Mouse (Mus musculus) ovary, postnatal 36 days (tissue): ENCODE measurements around the gene Fndc1.
A peak's percentile ranks its signal among the peaks of the same experiment; 100 is the strongest.

Experiments
- DNase-seq: peaks from one replicate; pipeline ENCODE4 v3.0.0; 2022; ENCODE audit warnings: low spot score, mixed read lengths

Fndc1 gene

GRCm38 (mm10) chr17:7826819-7827515, at the start of gene Fndc1:
TSS of gene Fndc1 (minus strand) at chr17:7827302.
- peak; percentile 67 for DNase-seq

GRCm38 (mm10) chr17:7876541-7876940, 49.4 kb upstream of the Fndc1 start:
- no peak for DNase-seq

- DNase-seq = peak; percentile 62
These were observed 48.9 kb upstream of the Fndc1 start for GRCm38 (mm10) chr17:7875941-7876461.

GRCm38 (mm10) chr17:7874776-7875531, 47.9 kb upstream of the Fndc1 start:
- no peak for DNase-seq

GRCm38 (mm10) chr17:7873382-7873781, 46.3 kb upstream of the Fndc1 start:
- no peak for DNase-seq

GRCm38 (mm10) chr17:7871800-7872199, 44.7 kb upstream of the Fndc1 start:
- DNase-seq = no peak

GRCm38 (mm10) chr17:7870862-7871605, 43.9 kb upstream of the Fndc1 start:
- no peak for DNase-seq

- no peak for DNase-seq
These were observed 42.0 kb upstream of the Fndc1 start for GRCm38 (mm10) chr17:7869114-7869513.

- DNase-seq = peak; percentile 71
These were observed 41.5 kb upstream of the Fndc1 start for GRCm38 (mm10) chr17:7868631-7869030.

- DNase-seq = no peak
These were observed 37.6 kb upstream of the Fndc1 start for GRCm38 (mm10) chr17:7864740-7865139.

GRCm38 (mm10) chr17:7863745-7864144, 36.6 kb upstream of the Fndc1 start:
- peak; percentile 47 for DNase-seq

- DNase-seq = no peak
These were observed 33.8 kb upstream of the Fndc1 start for GRCm38 (mm10) chr17:7860845-7861360.

- DNase-seq = no peak
These were observed 30.6 kb upstream of the Fndc1 start for GRCm38 (mm10) chr17:7857658-7858057.

GRCm38 (mm10) chr17:7855851-7856250, 28.7 kb upstream of the Fndc1 start:
- no peak for DNase-seq

GRCm38 (mm10) chr17:7851979-7852378, 24.9 kb upstream of the Fndc1 start:
- DNase-seq = no peak

- no peak for DNase-seq
These were observed 24.4 kb upstream of the Fndc1 start for GRCm38 (mm10) chr17:7851527-7851926.

GRCm38 (mm10) chr17:7850246-7850645, 23.1 kb upstream of the Fndc1 start:
- DNase-seq = no peak

GRCm38 (mm10) chr17:7840505-7841290, 13.6 kb upstream of the Fndc1 start:
- DNase-seq = peak; percentile 12

- DNase-seq = peak; percentile 11
These were observed 484 bp upstream of the Fndc1 start for GRCm38 (mm10) chr17:7827586-7827985.

- no peak for DNase-seq
These were observed 1.7 kb downstream of the Fndc1 start for GRCm38 (mm10) chr17:7825416-7825815.

GRCm38 (mm10) chr17:7821553-7822186, 5.4 kb downstream of the Fndc1 start:
- DNase-seq = peak; percentile 46
